Mouse (Mus musculus) liver, adult (tissue): ENCODE data around the gene Sh3glb1.

ENCODE experiments used
- GATA4 ChIP-seq: IDR thresholded peaks from 2 replicates; pipeline ENCODE4 v1.6.1; 2014; ENCODE audit warnings: mild to moderate bottlenecking, low read length; ENCODE audit not compliant: insufficient replicate concordance

Gene Sh3glb1

GRCm38 (mm10) chr3:144715901-144716300, 4.2 kb downstream of the Sh3glb1 start:
- no peak for TF ChIP-seq GATA4

DNA sequence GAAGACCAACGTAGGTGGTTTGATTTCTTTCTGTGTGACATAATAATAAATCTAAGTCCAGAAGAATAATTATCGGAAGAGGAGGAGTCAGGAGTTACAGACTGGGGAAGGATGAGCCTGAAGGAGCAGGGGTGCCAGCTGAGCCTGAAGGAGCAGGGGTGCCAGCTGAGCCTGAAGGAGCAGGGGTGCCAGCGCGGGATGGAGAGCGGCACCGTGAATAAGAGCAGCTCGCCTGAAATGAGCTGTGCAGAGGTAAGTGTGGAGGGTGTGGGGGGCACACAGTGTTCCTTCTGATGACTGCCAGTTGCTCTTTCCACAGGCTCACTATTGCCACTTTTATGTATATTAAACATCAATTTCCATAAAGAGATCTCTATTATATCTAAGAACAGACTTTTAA, 5.1 kb downstream of the Sh3glb1 start:
- no peak for TF ChIP-seq GATA4

DNA sequence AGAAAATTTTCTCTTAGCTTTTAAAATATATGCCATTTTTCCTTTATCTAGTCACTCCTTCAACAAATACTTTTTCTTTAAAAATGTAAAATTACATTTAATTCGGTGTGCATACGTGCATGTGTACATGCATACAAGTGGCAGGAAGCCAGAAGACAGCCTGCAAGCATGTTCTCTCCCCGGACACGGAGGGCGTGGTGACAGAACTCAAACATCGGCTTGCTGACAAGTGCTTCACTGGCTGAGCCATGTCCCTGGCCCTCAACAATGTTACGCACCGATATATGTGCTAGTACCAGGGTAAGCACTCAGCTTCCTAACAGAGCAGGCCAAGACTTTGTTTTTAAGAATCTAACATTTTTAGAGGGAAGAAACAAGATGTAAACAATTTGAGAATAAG, 5.5 kb downstream of the Sh3glb1 start:
- no peak for TF ChIP-seq GATA4

DNA sequence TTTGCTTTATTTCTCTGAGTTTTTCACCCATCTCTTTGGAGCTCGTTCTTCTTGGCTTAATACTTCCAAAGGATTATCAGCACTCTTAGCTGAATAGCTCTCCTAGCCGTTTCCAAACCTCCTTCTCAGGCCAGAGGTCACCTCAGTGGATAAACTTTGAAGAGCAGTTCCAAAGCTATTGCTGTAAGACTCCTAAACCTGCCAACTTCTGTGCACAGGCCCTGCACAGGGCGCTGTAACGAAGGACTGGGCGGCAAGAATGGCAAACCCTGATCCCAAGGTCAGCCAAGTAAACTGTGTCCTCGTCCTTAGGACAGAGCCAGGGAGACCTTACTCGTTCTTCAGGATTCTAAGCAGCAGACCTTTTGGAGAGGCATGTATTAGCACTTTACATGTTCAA, 6.0 kb downstream of the Sh3glb1 start:
- TF ChIP-seq GATA4, result no peak

- no peak for TF ChIP-seq GATA4
These were observed 8.4 kb downstream of the Sh3glb1 start for GRCm38 (mm10) chr3:144711607-144712206.

- no peak for TF ChIP-seq GATA4
These were observed 11.5 kb downstream of the Sh3glb1 start for GRCm38 (mm10) chr3:144708612-144709011.

- TF ChIP-seq GATA4, result no peak
These were observed 16.2 kb downstream of the Sh3glb1 start for GRCm38 (mm10) chr3:144703959-144704358.

DNA sequence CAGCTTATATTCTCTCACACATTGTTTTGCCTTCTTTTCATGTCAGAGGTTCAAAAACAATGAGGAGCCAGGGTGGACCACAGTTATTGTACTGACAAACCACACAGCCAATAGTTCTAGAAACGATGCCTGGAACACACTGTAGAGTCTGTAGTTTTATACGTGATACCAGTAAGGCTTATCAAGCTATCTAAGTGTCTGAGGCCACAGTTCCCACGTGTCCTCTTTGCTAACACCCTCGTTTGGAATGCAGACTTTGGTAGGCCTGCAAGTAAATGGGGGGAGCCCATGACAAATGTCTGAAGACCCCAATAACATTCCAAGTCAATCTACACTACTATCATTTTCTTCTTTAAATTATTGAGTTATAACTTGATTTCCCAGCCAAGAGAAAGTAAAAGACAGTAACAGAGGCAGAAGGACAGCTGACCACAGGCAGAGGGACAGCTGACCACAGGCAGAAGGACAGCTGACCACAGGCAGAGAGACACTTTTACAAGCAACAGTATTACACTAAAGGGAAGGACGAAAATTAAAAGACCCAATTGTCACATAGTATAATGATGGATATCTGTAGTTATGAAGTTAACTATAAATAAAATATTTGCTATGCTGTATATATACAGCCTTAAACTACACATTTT, 21.2 kb downstream of the Sh3glb1 start:
- TF ChIP-seq GATA4, result no peak

GRCm38 (mm10) chr3:144697942-144698341, 22.2 kb downstream of the Sh3glb1 start:
- no peak for TF ChIP-seq GATA4

DNA sequence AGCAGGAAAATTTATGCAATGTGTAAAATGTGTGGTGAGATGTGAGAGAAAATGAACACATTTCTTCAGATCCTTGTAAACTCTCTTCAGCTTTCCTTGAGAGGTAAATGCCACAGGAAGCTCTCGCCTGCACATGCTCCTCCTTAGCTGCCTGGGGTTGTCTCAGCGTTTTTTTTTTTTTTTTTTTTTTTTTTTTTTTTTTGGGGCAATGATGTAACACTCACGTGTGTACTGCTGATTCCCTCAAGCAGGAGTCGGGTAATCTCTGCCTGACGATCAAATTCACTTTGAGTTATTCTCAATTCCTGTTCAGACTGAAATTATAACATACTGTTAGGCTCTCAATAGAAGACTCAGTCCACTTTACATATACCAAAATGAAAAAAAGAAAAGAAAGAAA, 23.0 kb downstream of the Sh3glb1 start:
- TF ChIP-seq GATA4, result no peak

- no peak for TF ChIP-seq GATA4
These were observed 25.2 kb downstream of the Sh3glb1 start for GRCm38 (mm10) chr3:144694941-144695340.

- TF ChIP-seq GATA4, result no peak
These were observed 26.1 kb downstream of the Sh3glb1 start for GRCm38 (mm10) chr3:144694040-144694439.

DNA sequence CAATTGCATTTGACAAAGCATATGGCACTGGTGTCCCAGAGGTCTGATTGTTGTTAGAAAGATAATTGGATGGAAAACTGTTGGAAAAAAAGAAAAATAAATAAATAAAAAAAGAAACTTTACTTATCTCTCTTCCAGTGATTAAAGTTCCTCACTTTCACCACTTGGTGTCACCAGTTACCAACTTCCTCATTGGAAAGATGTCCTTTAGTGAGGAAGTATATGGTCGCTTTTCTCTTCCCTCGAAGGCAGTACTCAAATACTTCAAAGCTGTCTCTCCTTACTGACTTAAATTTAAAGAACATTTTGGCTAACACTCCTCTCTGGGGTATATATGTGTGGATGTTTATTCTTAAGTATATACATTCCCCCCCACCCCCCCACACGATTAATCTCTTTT, 28.1 kb downstream of the Sh3glb1 start:
- no peak for TF ChIP-seq GATA4

DNA sequence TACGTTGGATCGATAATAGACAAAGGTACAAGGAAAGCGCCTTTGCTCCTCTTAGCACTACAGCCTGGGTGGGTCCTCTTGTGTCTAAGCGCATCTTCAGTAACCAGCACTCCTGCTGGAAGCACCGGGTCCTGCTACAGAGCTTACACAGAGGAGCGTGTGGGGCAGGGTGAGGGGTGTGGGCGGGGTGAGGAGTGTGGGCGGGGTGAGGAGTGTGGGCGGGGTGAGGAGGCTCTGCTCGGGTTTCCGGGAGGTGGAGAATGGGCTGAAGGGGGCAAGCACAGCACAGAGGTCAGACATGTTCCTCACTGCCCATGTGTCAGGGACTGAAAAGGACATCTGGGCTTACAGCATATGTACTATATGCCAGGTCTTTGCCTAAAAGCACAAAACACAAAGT, 30.9 kb downstream of the Sh3glb1 start:
- no peak for TF ChIP-seq GATA4

- no peak for TF ChIP-seq GATA4
These were observed 31.9 kb downstream of the Sh3glb1 start for GRCm38 (mm10) chr3:144688284-144688683.

GRCm38 (mm10) chr3:144687618-144688017, 32.5 kb downstream of the Sh3glb1 start:
- TF ChIP-seq GATA4, result no peak

- TF ChIP-seq GATA4, result no peak
These were observed 34.0 kb downstream of the Sh3glb1 start for GRCm38 (mm10) chr3:144686146-144686545.
